Mouse (Mus musculus) right cerebral cortex, adult 18-20 months (tissue): Measurements from ENCODE around the gene Sncg.

Experiments used
- DNase-seq: peaks from one replicate; pipeline ENCODE4 v3.0.0; 2022; ENCODE audit warnings: mixed read lengths

Gene Sncg

GRCm38 (mm10) chr14:34332476-34332875 lies 42.1 kb downstream of the Sncg start:
- DNase-seq, result peak; percentile 51

DNA sequence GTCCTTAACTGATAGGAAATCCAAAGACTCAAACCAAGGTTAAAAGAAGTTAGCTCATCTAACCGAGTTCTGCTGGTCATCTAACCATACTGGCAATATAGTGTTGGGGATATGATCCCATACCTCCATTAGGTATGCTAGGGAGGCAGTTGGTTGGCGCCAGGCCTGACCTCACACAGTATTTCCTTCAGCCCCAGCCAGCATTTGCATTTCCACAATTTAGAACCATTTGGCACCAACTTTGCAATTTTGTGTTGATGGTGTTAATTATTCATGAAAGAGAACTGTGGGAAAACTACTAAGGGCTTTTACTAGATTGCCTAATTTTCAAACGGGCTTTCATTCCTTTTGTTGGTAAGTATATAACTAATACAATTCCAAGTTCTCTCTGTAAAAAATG lies 42.7 kb downstream of the Sncg start:
- peak; percentile 28 for DNase-seq

- DNase-seq, result no peak
Observed at GRCm38 (mm10) chr14:34330657-34331158, 43.9 kb downstream of the Sncg start.

GRCm38 (mm10) chr14:34327618-34328017 lies 47.0 kb downstream of the Sncg start:
- DNase-seq, result no peak

- no peak for DNase-seq
Observed at GRCm38 (mm10) chr14:34326606-34327005, 48.0 kb downstream of the Sncg start.

DNA sequence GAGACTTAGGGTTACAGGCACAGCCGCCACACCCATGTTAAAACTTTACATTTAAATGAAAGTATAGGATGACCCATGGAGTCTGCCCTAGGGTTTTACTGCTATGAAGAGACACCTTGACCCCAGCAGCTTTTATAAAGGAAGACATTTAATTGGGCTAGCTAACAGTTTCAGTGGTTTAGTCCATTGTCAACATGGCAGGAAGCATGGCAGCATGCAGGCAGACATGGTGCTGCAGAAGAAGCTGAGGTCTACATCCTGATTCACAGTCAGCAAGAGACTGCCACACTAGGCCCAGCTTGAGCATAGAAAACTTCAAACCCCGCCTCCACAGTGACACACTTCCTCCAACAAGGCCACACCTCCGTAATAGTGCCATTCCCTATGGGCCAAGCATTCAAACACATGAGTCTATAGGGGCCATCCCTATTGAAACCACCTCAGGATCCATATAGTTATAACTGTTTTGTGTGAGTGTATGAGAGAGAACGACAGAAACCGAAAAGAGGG lies 51.0 kb downstream of the Sncg start:
- DNase-seq, result no peak
